Mouse (Mus musculus): Measurements from ENCODE around the gene Bbs5. TPM values are rescaled to one million over a fixed set of nuclear protein-coding genes. Genes with fewer than 3 reads are reported as not detected.

The Bbs5 gene
- total RNA-seq (2014; rRNA removed) (2.6 and 4.5 TPM in 2 replicates), polyA plus RNA-seq (2012; rRNA removed) (0.49 and 1.1 TPM in 2 replicates)

- Histone ChIP-seq H3K27me3 (ENCODE audit: control insufficient read depth, insufficient read depth, low read length) (no peaks in the 10 kb centered on the region), H3K4me1 (ENCODE audit: control insufficient read depth, insufficient read depth, low read length) (peaks cover 2% of the 10 kb centered on the region; the same call in 1 of the 2 replicates), H3K36me3 (ENCODE audit: control insufficient read depth, insufficient read depth, low read length) (no peaks in the 10 kb centered on the region), H3K27ac (replicated peaks; ENCODE audit: insufficient read depth, low read depth, low read length) (no peak within 1 kb of the TSS), H3K79me2 (ENCODE audit: control insufficient read depth, insufficient read depth, low read length) (no peaks in the 10 kb centered on the region), H3K9ac (ENCODE audit: low read depth, low read length) (peak within 1 kb of the TSS; percentile 66), H3K4me3 (ENCODE audit: insufficient read depth, low read depth, low read length) (peak within 1 kb of the TSS; percentile 70)
- WGBS, result 3% methylated on average over 43 of the region's 43 CpGs
- no peak for TF ChIP-seq POLR2A (IDR thresholded peaks at IDR 0.05; ENCODE audit: extremely low read depth, insufficient read depth, low read length)
- no peak for TF ChIP-seq CTCF (IDR thresholded peaks at IDR 0.05; ENCODE audit: low read depth, low read length)
- DNase-seq (ENCODE audit: extremely low read depth, low read depth, low spot score), result peak; percentile 80
Observed at GRCm38 (mm10) chr2:69646726-69647490, at the start of gene Bbs5. TSS of gene Bbs5 (plus strand) at chr2:69647171.

DNA sequence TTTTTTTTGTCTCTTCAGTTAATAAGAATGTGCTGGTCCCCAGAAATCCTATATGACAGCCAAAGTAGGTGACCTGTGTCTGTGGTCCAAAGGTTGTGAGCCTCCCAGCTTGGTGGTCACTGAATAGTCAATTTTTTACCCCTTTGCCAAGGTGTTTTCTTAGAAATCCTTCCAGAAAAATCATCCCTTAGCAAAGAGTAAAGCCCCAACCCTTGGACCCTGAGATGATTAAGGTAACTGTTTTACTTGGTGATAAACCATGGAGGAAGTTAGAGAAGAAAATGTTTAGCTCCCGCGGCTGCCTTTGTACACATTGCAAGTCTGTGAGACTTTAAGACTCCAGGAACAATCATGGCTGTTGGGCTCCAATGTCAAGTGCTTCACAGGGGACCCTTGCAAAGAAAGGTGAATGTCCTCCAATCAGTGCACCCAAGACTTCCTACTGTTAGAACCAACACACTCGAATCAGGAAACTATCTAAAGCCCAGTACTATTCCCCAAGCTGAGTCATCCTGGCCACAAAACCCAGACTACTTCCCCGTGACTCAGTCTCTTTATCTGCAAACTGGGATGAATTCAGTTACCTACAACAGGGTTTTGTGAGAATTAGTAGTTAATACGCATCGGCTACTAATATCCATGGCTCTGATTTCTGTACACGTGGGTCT, 43.1 kb upstream of the Bbs5 start:
- no peaks in the 10 kb centered on the region for H3K79me2 ChIP-seq (ENCODE audit: control insufficient read depth, insufficient read depth, low read length)
- H3K27ac ChIP-seq (replicated peaks; ENCODE audit: insufficient read depth, low read depth, low read length), result no peak overlapping the region
- 86% methylated on average over 7 of the region's 7 CpGs for WGBS
- H3K27me3 ChIP-seq (ENCODE audit: control insufficient read depth, insufficient read depth, low read length), result no peaks in the 10 kb centered on the region
- H3K4me1 ChIP-seq (ENCODE audit: control insufficient read depth, insufficient read depth, low read length), result no peaks in the 10 kb centered on the region
- TF ChIP-seq POLR2A (IDR thresholded peaks at IDR 0.05; ENCODE audit: extremely low read depth, insufficient read depth, low read length), result no peak
- no peak for TF ChIP-seq CTCF (IDR thresholded peaks at IDR 0.05; ENCODE audit: low read depth, low read length)
- no peak for DNase-seq (ENCODE audit: extremely low read depth, low read depth, low spot score)
- no peak overlapping the region for H3K4me3 ChIP-seq (ENCODE audit: insufficient read depth, low read depth, low read length)
- no peaks in the 10 kb centered on the region for H3K36me3 ChIP-seq (ENCODE audit: control insufficient read depth, insufficient read depth, low read length)
- H3K9ac ChIP-seq (ENCODE audit: low read depth, low read length), result no peak overlapping the region

DNA sequence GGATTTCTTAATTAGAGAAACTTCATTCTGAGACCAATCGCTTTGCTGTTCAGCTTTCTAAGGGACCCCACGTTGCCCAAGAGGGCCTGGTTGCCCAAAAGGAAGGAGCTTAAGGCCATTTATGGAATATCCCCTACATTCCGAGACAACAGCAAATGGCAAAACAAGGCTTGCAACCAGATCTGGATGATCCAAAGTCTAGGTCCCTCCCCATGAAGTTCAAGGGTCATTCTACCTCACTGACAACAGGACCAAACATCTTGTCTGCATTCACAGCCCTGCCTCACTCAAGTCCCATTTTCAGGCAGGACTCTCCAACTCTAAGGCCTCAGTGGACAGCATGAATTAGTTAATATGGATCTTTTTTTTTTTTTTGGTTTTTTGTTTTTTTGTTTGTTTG, 40.4 kb upstream of the Bbs5 start:
- H3K4me1 ChIP-seq (ENCODE audit: control insufficient read depth, insufficient read depth, low read length), result no peaks in the 10 kb centered on the region
- no peaks in the 10 kb centered on the region for H3K79me2 ChIP-seq (ENCODE audit: control insufficient read depth, insufficient read depth, low read length)
- H3K9ac ChIP-seq (ENCODE audit: low read depth, low read length), result no peak overlapping the region
- H3K4me3 ChIP-seq (ENCODE audit: insufficient read depth, low read depth, low read length), result no peak overlapping the region
- no peak overlapping the region for H3K27ac ChIP-seq (replicated peaks; ENCODE audit: insufficient read depth, low read depth, low read length)
- WGBS, result 95% methylated on average over 3 of the region's 3 CpGs
- H3K27me3 ChIP-seq (ENCODE audit: control insufficient read depth, insufficient read depth, low read length), result no peaks in the 10 kb centered on the region
- no peak for TF ChIP-seq CTCF (IDR thresholded peaks at IDR 0.05; ENCODE audit: low read depth, low read length)
- no peak for TF ChIP-seq POLR2A (IDR thresholded peaks at IDR 0.05; ENCODE audit: extremely low read depth, insufficient read depth, low read length)
- DNase-seq (ENCODE audit: extremely low read depth, low read depth, low spot score), result peak; percentile 12
- no peaks in the 10 kb centered on the region for H3K36me3 ChIP-seq (ENCODE audit: control insufficient read depth, insufficient read depth, low read length)

DNA sequence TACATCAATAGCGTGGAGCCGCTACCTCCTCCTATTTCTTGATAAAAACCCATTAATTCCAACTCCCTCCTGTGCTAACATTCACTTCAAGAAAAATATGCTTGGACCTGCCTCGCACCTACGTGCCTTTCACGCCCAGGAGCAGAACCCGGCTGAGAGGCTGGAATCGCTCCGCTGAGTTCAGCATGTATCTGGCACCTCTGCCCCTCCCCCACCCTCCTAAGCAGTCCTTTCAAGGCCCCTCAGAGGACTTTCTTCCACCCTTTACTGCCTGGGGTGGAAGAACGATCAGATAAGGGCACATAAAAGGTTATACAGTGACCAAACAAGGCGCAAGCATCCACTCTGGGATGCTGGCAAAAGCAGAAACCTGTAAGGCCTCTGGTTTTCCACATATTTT, 34.7 kb upstream of the Bbs5 start:
- Histone ChIP-seq H3K27ac (replicated peaks; ENCODE audit: insufficient read depth, low read depth, low read length) (no peak overlapping the region), H3K27me3 (ENCODE audit: control insufficient read depth, insufficient read depth, low read length) (no peaks in the 10 kb centered on the region), H3K4me1 (ENCODE audit: control insufficient read depth, insufficient read depth, low read length) (no peaks in the 10 kb centered on the region), H3K36me3 (ENCODE audit: control insufficient read depth, insufficient read depth, low read length) (no peaks in the 10 kb centered on the region), H3K9ac (ENCODE audit: low read depth, low read length) (no peak overlapping the region), H3K4me3 (ENCODE audit: insufficient read depth, low read depth, low read length) (no peak overlapping the region), H3K79me2 (ENCODE audit: control insufficient read depth, insufficient read depth, low read length) (no peaks in the 10 kb centered on the region)
- TF ChIP-seq CTCF (IDR thresholded peaks at IDR 0.05; ENCODE audit: low read depth, low read length) (no peak), POLR2A (IDR thresholded peaks at IDR 0.05; ENCODE audit: extremely low read depth, insufficient read depth, low read length) (no peak)
- DNase-seq (ENCODE audit: extremely low read depth, low read depth, low spot score), result no peak
- WGBS, result 38% methylated on average over 10 of the region's 10 CpGs

- no peak overlapping the region for H3K27ac ChIP-seq (replicated peaks; ENCODE audit: insufficient read depth, low read depth, low read length)
- H3K27me3 ChIP-seq (ENCODE audit: control insufficient read depth, insufficient read depth, low read length), result no peaks in the 10 kb centered on the region
- WGBS, result 67% methylated on average over 9 of the region's 9 CpGs
Observed at GRCm38 (mm10) chr2:69612716-69613115, 34.3 kb upstream of the Bbs5 start.

More at GRCm38 (mm10) chr2:69612716-69613115, 34.3 kb upstream of the Bbs5 start:
- Histone ChIP-seq H3K9ac (ENCODE audit: low read depth, low read length) (no peak overlapping the region), H3K36me3 (ENCODE audit: control insufficient read depth, insufficient read depth, low read length) (no peaks in the 10 kb centered on the region), H3K4me1 (ENCODE audit: control insufficient read depth, insufficient read depth, low read length) (no peaks in the 10 kb centered on the region), H3K4me3 (ENCODE audit: insufficient read depth, low read depth, low read length) (no peak overlapping the region), H3K79me2 (ENCODE audit: control insufficient read depth, insufficient read depth, low read length) (no peaks in the 10 kb centered on the region)
- DNase-seq (ENCODE audit: extremely low read depth, low read depth, low spot score), result no peak
- TF ChIP-seq POLR2A (IDR thresholded peaks at IDR 0.05; ENCODE audit: extremely low read depth, insufficient read depth, low read length) (no peak), CTCF (IDR thresholded peaks at IDR 0.05; ENCODE audit: low read depth, low read length) (no peak)

Measured in liver, adult 2 months (tissue).